Mouse (Mus musculus): ENCODE results near the gene Gm42517. TPM values are rescaled to one million over a fixed set of nuclear protein-coding genes. Genes with fewer than 3 reads are reported as not detected.
A peak's percentile ranks its signal among the peaks of the same experiment; 100 is the strongest.

Gene Gm42517
- 10 to 100 TPM; 48.4 to 55.0 (median 51.3) TPM for total RNA-seq (2022)

DNA sequence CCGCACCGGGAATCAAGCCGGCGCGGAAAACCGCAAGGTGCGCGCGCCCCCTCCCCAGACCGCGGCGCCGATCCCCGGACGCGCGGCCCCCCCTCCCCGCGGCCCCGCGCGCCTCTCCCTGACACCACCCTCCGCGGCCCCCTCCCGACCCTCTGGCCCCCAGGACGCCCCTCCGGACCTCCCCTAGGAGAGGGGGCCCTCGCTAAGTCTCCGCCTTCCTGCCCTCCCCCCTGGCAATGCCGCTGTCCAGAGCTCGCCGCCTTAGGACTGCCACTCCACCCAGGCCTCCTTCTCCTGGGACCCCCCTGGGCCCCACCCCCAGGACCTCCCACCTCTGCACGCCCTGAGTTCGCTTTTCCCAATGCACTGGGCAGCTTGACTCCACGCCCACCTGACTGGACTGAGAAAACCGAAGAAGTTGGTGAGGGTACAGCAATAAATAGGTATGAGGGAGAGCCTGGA lies at the start of gene Gm42517:
Gene Gm42517, minus strand, starts transcription at position 52 of the 462 bp plus-strand sequence.
- no peak for DNase-seq (ENCODE audit: low spot score in 2 of 2)

DNA sequence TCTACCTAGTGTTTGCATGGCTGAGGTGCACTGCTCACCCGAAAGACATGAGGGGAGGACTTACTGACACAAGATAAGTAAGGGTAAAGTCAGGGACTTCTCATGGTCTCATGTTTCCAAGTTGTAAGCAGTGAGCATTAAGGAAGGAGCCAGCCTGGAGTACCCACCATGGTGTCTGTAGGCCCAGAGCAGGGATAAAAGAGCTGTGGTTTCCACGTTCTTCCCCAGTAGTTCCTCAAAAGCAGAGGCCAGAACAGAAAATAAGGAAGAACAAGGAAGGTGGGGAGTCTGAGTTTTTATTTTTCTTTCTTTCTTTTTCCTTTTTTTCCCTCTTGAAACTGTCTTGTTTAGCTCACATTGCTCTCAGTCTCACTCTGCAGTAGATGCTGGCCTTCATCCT lies 47.0 kb upstream of the Gm42517 start:
- no peak for DNase-seq (ENCODE audit: low spot score in 2 of 2)

DNA sequence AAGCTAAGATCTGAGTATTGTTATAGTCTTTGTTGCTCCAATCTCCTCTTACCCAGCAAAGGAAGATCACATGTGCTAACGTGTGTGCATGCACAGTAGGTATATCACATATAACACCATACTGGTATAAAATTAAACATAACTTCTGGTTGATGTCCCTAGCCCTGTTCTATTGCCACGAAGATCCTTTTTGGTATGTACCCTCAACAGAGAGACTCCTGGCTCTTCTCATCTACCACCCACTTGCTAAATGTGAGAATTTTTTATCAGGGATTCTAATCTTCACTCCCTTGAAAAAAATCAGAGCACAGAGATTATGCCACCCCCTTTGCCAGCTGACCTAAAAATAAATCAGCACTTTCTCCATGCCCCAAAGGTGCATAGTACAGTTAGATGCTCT lies 39.3 kb upstream of the Gm42517 start:
- DNase-seq (ENCODE audit: low spot score in 2 of 2), result no peak

DNA sequence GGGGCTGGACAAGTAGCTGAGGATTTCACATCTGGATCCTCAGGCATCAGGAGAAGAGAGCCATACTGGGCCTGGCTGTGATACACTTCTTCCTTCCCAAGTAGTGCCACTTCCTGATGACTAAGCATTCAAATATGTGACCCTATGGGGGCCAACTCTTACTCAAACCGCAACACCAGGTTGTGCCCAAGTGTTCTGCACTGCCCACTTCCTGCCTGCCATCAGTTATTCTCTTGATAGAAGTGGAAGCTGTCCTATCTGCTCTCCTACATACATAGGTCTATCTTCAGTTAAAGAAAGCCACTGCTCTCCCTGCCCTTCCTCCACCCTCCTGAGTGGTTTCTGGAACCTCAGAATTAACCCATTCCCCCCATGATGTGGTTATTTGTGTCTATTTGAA lies 37.7 kb upstream of the Gm42517 start:
- no peak for DNase-seq (ENCODE audit: low spot score in 2 of 2)

DNA sequence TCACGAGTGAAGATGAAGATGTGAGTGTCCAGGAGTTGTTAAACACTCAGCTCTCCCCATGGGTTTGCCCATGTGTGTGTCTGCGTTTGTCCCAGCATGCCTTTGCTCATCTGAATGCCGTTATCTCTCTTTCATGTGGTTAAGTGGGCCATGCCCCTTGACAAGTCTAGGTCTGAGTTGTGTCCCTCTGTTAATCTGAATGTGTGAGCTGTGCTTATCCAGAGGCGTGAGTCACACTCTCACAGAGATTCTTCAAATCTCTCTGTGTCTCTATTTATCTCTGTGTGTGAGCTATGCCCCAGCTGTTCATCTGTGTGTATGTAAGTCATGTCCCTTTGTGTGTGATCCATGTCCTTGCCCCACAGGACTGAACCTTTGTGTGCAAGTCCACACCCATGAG lies 35.7 kb upstream of the Gm42517 start:
- DNase-seq (ENCODE audit: low spot score in 2 of 2), result no peak

DNA sequence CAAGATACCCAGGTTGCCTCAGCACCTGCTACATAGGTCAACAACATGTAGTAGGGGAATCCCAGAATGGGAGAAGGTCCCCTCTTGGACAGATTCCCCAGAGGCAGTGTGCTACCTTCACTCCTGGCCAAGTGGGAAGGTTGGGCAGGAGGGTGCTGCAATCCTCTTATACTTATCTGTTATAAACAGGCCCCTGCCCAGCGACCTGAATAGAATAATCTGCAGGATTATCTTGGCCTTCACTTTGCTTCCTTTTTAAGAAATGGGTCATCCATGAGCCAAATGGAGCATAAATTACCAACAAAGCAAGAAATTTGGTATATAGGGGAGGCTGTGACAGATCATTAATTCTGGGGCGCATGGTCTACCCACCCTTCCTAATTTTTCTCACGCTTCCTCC lies 22.0 kb upstream of the Gm42517 start:
- no peak for DNase-seq (ENCODE audit: low spot score in 2 of 2)

DNA sequence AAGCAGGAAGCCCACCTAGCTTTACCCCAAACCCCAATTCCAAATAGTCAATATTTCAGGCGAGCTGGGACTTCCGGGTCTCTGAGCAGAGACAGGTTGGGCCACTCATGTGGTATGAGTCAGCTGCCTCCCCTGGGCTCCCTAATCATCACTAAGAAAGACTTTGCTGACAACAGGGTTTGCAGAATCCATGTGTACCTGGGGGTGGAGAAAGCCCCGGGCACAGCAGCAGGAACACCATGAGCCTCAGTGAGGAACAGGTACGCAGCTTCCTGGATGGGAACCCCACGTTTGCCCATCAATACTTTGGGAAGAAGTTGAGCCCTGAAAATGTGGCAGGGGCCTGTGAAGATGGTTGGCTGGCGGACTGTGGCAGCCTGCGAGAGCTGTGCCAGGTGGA lies 20.5 kb upstream of the Gm42517 start, which contains the start of gene Pde6b:
Gene Pde6b, plus strand, starts transcription at position 191 of the 400 bp plus-strand sequence.
- no peak for DNase-seq (ENCODE audit: low spot score in 2 of 2)

DNA sequence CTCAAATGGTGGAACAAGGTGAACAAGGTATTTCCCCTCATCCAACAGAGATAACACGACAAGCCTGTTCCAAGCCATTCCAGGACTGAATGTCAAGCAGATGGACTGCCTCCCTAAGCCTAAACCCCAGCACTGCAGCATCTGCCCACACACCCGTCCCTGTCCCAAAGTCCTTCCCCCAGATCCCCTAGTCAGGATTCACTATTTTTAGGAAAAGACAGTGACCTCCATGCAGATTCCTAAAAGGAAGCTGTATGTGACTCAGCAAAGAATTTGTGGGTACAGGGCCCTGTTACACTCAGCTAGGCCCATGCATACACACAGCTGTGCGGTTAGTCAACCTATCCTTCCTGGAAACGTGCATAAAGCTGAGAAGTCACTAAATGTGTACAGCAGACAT lies 18.7 kb upstream of the Gm42517 start:
- no peak for DNase-seq (ENCODE audit: low spot score in 2 of 2)

DNA sequence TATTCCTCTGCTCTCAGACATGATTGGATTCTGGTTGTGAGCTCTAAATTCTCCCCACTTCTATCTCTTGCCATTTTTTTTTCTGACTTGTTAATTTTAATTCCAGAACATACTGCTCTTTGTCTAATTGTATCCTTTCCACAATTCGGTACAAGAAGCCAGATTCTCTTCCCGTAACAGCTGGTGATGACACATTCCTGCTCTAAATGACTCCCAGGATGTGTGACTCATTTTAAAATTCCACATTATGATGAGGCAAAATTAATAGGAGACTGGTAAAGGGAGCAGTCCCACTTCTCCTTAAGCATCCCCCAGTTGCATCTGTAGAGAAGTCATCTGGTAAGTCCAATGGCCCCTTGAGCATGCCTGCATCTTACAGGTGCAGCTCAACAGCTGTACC lies 17.9 kb upstream of the Gm42517 start:
- DNase-seq (ENCODE audit: low spot score in 2 of 2), result no peak

DNA sequence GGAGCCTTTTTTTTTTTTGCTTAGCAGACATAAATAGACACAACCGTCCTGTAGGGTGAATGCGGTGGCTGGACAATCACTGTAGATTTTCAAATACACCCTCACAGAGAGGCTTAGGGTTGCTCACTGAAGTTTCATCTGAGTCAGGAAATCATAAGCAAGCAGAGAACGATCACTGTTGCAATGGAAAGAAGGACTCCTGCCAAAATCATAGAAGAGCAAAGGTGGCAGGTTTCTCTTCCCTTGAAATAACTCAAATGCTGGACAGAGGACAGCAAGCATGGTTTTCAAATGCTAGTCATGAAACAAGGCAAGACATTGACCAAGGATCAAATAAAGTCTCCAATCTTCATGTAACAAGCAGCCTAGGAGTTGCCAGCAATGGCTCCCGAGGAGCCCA lies 10.6 kb upstream of the Gm42517 start:
- no peak for DNase-seq (ENCODE audit: low spot score in 2 of 2)

DNA sequence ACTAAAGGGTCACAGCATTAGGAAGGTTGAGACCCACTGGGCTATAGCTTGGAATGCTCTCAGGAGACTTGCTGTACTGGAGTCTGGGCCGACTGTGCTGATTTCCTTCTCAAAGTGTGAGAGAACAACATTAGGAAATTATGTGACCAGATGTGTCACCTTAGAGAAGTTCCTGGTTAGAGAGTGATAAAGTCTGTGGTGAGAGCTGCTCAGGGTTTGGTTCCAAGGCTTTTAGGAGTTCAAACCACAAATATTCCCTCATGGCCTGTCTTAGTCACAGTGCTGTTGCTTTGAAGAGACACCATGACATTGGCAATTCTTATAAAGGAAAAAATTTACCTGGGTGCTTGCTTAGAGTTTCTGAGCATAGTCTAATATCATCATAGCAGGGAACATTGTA lies 8.3 kb upstream of the Gm42517 start:
- no peak for DNase-seq (ENCODE audit: low spot score in 2 of 2)

DNA sequence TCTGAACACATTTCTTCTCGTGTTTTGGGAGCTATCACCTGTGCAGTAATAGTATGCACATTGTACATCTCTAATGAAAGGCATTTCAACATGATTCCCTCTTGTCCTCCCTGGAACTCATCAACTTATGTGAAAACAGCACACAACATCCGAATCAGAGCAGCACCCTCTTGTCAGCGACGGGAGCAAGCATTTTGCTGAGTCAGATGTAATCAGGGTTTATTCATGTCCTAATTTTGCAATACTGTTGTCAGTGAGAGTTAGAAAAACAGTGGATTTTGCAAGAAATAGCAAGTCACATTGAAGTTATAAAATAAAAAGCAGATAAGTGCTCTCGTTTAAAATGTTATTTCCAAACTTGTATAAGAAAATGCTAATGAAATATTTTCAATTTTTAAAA lies 6.4 kb upstream of the Gm42517 start:
- DNase-seq (ENCODE audit: low spot score in 2 of 2), result no peak

DNA sequence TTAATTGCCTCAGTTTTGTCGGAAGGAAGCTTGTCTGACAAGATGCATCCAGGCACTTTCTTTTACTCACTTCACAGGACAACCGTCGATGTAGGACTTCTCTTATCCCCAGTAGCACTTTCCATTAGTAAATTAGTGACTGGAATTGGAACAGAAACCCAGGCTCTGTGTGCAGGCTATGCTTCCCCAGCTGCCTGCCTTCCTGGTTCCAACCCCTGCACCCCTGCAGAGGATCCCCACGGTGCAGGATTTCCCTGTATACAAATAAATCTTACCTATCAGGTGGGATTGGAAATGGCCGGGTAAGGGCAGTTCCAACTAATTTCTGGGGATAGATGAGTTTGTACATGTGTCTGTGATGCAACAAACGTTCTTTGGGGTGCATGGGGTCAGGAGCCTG lies 2.2 kb upstream of the Gm42517 start:
- DNase-seq (ENCODE audit: low spot score in 2 of 2), result no peak

DNA sequence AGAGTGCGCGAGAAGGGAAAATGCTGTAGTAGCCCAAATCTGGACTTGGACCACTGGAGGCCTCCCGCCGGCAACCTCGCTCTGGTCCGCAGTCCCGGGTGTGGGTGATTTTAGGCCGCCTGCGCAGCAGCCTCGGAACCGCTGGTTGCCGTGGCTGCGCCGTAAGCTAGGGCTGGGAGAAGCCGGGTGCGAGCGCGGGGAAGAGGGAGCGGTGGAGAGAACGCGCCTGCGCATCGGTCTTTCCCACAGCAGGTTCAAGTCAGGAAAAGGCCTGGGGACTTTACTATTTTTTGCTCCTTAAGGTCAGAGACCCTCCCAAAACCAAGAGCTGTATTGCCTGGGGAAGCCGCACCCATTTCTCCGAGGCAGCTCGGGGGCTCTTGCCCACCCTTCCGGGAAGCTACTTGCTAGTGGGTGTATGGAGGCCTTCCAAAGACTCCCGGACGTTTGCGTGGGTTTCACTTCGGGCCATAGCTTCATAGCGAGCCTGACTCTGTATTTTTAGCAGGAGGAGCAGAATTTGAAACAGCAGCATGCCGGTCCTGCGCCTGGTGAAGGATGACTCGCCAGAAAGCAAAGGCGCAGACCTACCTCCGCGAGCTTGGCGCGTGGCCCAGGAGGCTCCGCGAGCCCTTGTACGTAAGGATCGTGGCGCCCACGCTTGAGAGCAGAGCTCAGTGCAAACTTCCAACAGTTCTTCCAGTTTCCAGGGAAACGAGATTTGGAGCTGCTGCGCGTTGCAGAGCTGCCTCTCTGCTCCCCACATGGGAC lies 1.3 kb upstream of the Gm42517 start:
- peak; percentile 83 to 96 for DNase-seq (ENCODE audit: low spot score in 2 of 2)

DNA sequence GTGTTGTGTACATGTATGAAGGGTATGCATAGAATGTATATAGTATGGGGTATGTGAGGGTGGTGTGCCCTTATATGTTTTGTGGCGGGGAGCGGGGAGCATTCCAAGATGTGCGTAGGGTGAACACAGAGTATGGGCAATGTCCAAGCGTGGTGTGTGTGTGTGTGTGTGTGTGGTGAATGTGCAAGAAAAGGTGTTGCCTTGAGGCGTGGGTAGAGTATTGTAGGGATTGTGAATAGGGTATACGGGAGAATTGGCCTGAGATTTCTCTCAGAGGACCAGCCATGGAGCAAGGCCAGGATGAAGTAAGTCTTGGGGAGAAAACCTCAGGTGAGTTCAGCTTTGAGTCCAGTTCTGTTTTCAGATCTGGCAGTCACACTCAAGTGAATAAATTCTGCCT lies 724 bp upstream of the Gm42517 start:
- DNase-seq (ENCODE audit: low spot score in 2 of 2), result no peak

DNA sequence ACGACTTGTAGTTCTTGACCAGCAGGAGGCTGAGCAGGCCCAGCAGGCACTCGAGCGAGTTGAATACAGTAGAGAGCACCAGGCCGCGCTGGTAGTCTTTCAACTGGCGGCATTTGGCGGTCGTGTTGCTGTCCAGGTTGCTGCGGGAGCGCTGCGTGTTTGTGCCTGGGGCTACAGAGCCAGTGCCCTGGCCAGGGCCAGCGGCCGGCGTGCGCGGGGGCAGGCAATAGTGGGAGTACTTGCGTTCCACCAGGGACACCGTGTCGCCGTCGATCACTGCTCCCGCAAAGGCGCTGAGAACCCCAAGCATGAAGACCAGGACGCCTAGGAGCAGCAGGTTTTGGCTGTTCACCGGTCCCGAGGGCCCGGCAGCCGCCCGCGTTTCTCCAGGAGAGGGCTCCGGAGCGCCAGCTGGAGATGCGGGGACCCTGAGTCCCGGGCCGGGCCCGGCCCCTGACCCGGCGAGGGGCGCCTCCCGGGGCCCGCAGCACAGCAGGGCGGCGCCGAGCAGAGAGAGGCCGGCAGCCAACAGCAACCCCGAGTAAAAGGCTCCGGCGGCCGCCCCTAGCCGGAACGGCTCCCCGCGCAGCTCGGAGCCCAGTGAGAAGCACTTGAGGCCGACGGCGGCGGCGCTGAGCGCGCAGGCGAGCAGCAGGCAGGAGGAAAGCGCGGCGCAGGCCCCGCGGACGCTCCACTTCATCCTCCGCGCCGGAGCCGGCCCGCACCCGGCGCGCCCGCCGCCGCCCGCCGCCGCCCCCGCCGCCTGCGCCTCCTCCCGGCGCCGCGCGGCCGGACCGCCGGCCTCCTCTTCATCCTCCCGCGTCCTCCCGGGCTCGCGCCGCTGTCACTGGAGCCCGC lies 509 bp downstream of the Gm42517 start:
- DNase-seq (ENCODE audit: low spot score in 2 of 2), result peak in 1 of 2 experiments; percentile 50

DNA sequence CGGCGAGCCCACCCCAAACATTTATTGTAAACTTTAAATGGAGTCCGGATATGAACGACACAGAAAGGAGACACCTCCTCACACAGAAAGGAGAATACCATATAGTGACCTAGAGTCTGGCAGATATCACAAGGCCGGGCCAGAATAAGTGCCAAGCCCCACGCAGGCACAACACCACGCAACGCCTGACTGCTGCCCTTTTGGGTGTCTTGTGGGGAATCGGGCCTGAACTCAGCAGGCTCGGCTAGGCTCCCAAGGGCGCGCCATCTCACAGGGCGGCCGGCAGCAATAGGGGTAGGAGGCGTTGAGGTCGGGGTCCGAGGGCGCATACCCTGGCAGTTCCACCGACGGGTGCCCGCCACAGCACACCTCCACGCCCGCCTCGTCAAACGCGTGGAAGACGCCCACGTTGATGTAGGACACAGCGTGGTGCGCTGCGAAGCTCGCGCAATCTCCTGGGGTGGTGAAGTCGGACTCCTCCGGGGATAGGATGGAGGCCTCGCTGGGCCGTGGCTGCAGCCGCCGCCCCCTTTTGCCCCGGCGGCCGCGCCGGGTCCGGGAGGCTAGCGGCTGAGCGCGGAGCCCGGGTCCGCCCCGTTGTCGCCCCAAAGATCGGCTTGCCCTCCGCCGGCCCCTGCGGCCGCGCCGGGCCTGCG lies 1.3 kb downstream of the Gm42517 start:
- no peak for DNase-seq (ENCODE audit: low spot score in 2 of 2)

DNA sequence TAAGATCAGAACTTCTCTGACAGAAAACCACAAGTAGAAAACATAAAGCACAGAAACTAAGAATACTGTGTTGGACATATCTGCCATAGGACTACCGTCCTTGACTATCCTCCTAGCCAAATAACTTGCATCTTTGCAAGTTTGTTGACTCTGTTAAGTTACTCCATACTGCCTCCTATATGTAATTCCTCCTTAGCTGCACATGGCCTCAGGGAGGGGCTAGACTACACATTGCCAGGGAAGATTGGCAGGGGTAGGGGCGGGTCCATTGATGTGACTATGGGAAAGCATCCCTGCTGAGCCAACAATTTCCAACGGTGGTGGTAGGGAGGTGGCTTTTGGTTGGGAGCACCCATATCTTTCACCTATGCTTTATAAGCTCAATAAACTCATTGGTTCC lies 5.4 kb downstream of the Gm42517 start:
- DNase-seq (ENCODE audit: low spot score in 2 of 2), result no peak

DNA sequence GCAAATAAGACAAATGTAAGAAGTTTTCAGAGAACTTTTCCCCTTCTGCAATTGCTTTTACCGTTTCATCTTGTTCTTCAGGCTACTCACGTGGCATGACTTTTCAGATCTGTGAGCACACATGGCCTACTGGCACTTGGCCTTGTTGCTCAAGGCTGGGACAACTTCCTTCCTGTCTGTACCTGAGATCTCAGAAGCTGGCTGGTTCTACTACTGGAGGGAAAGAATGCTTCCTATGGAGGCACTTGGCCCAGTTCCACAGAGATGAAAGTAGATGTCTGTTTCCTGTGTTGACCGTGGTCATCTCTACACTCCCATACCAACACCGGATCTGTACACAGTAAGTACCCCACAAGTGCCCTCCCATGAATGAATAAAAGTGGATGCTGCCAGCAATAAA lies 7.5 kb downstream of the Gm42517 start:
- no peak for DNase-seq (ENCODE audit: low spot score in 2 of 2)

DNA sequence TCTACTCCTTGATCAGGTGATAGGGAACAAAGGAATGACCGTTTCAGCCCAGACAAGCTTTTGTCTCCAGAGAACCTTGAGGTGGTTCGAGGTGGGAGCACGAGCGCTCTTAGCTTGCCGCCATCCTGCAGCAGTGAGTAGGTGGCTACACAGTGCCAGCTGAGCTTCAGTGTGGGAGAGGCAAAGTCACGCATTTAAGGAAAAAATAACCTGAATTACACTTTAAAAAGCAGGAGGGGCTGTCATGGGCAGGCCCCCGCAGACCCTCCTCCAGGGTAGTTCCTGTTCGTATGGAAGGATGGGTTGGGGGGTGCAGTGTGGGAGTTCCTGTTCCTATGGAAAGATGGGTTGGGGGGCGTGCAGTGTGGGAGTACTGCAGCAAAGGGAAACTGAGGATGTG lies 8.2 kb downstream of the Gm42517 start:
- DNase-seq (ENCODE audit: low spot score in 2 of 2), result peak; percentile 30 to 73

DNA sequence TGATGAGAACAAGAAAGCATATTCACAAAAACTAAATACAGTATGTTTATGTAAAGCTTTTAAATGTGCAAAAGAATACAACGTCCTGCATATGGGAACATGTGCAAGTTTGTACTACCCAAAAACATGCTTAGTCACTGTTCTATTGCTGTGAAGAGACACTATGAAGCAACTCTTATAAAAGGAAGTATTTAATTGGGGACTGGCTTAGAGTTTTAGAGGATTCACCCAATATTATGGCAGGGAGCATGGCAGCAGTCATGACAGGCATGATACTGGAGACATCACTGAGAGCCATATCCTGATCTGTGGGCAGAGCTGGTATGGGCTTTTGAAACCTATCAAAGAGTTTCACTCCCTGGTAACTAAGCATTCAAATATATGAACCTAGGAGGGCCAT lies 9.9 kb downstream of the Gm42517 start:
- no peak for DNase-seq (ENCODE audit: low spot score in 2 of 2)

DNA sequence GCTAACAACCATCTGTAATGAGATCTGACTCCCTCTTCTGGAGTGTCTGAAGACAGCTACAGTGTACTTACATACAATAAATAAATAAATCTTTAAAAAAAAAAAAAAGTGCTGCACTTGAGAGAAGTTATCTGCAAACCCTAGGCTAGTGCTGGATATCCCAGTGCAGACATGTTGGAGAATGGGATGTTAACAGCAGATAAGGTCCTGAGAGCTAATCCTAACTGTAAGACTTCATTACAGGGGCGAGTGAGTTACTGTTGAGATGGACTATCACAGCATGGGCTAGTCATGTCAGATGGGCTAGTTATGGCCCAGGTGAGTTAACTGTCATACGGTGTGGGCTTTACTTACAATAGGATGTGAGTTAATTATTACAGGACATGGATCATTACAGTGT lies 13.7 kb downstream of the Gm42517 start:
- no peak for DNase-seq (ENCODE audit: low spot score in 2 of 2)
